Mouse (Mus musculus) adrenal gland, postnatal 10 days (tissue): ENCODE measurements around the gene Tub. TPM values are rescaled to one million over a fixed set of nuclear protein-coding genes. Genes with fewer than 3 reads are reported as not detected.
A peak's percentile ranks its signal among the peaks of the same experiment; 100 is the strongest.

Experiments
- DNase-seq: peaks from one replicate; pipeline ENCODE4 v3.0.0; 2021; ENCODE audit warnings: mixed read lengths
- total RNA-seq, 2 experiments: library from RNA; stranded (reverse); gene quantifications; 2 replicates each; pipeline ENCODE4 v1.2.3; 2021

The Tub gene
- total RNA-seq, 2 experiments from 2014 or later = 20.7 to 27.5 TPM

DNA sequence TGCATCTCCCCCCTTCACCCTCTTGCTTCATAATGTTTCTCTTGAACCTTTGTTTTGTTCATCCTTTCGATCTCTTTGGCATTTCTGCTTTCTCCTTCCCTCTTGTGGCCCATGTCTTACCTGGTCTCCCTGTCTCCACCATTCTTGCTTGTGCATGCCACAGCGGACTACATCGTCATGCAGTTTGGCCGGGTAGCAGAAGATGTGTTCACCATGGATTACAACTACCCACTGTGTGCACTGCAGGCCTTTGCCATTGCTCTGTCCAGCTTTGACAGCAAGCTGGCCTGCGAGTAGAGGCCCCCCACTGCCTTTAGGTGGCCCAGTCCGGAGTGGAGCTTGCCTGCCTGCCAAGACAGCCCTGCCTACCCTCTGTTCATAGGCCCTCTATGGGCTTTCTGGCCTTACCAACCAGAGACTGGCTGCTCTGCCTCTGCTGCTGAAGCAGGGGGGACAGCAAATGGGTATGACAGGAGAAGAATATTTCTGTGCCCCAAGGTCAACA is 79.9 kb downstream of the Tub start:
- no peak for DNase-seq

- no peak for DNase-seq
These were observed 81.2 kb downstream of the Tub start for GRCm38 (mm10) chr7:109031331-109031730.

GRCm38 (mm10) chr7:109032054-109032453 is 81.9 kb downstream of the Tub start:
- no peak for DNase-seq

DNA sequence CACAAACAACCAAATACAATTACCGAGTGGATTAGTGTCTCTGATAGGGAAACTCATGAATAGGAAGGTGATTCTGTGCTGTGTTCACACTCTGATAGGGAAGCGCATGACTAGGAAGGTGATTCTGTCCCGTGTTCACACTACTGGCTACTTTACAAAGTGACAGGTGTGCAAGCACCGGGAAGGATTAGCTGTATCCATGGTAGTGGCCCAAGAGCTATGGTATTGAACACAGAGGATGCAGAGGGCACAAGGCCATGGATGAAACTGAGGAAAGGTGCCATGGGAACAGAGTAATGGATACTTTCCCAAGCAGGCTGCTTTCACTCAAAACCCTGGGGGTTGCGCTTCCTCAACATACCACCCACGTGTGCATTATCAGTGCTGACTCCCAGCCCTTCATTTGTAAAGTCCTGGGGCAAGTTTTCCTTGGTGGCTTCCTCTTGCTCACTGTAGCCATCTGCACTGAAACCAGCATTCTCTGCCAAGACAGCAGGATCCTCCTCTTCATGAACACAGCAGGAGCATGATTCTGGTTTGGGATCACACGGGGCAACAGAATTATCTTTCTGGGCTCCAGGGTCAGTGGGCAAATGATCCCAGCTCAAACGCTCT is 88.1 kb downstream of the Tub start:
- DNase-seq = no peak

GRCm38 (mm10) chr7:109038987-109039386 is 88.8 kb downstream of the Tub start:
- no peak for DNase-seq

GRCm38 (mm10) chr7:109039445-109039844 is 89.3 kb downstream of the Tub start:
- DNase-seq = no peak

DNA sequence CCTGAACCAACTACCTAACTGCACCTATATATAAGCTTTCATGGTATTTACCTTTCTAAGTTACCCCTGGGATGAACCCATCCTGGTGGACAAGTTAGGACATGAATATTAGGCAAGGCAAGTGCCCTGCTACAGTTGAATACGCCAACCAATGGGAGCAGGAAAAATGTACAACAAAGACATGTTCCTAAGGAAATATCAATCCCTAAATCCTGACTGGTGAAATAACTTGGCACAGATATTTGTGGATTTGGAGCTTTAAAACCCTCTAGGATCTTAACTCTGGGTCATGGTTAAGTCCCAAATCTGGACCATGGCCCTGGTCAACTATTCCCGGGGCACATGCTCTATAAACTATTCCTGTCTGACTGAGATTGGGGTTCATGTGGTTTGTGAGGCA is 95.7 kb downstream of the Tub start:
- DNase-seq = no peak

GRCm38 (mm10) chr7:109050831-109051230 is 100.7 kb downstream of the Tub start:
- no peak for DNase-seq

- DNase-seq = no peak
These were observed 109.4 kb downstream of the Tub start for GRCm38 (mm10) chr7:109059536-109059935.

DNA sequence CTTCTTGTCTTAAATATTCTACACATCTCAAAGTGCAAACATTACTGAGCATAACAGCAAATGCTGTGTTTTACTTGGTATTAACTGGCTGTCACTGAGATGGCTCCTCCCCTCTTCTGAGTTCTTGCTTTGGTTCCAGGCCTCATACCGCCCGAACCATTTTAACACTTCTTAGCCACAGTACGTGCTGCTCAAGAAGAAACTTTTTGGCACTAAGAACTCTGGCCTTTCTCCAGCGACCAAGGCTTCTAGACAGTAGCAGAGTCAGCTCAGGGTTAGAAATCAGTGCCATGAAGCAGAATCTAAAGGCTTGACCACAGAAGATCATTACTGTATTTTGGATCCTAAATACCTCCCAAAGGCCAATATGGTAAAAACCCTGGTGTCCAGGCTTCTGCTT is 119.5 kb downstream of the Tub start:
- DNase-seq = no peak

GRCm38 (mm10) chr7:109072326-109072725 is 122.2 kb downstream of the Tub start:
- DNase-seq = peak; percentile 15

DNA sequence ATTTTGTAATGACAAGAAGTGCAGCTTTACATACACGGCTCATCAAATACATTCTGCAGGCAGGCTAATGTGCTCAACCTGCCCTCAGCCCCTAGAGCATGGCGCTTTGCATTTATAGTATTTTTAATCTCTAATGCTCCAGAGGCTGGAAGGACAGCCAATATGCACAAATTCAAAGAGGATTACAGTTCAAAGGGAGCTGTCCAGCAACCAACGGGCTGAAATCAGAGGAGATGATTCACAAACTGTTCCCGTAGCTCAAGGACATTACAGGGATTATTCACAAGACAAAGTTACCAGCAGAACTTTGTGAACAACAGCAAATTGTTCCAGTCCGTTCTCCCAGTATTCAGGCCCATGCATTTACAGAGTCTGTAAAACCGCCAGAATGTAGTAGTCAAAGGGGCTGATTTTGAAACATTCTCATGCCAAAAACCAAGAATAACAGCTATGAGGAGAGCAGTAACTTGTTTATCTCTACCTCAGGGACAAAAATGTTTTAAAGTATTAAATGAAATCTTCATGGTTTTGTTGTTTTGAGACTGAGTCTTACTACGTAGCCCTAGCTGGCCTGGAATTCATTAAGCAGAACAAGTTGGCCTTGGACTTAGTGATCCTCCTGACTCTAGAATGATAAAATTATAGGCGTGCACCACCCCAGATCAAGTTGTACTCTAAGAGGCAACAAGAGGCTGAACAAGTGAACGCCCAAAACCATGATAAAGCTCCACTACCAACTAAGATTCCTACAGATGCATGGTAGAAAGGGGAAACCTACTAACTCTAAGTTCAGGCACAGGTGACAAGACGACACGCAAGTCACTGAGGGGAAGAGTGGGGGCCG is 132.4 kb downstream of the Tub start:
- peak; percentile 83 for DNase-seq

DNA sequence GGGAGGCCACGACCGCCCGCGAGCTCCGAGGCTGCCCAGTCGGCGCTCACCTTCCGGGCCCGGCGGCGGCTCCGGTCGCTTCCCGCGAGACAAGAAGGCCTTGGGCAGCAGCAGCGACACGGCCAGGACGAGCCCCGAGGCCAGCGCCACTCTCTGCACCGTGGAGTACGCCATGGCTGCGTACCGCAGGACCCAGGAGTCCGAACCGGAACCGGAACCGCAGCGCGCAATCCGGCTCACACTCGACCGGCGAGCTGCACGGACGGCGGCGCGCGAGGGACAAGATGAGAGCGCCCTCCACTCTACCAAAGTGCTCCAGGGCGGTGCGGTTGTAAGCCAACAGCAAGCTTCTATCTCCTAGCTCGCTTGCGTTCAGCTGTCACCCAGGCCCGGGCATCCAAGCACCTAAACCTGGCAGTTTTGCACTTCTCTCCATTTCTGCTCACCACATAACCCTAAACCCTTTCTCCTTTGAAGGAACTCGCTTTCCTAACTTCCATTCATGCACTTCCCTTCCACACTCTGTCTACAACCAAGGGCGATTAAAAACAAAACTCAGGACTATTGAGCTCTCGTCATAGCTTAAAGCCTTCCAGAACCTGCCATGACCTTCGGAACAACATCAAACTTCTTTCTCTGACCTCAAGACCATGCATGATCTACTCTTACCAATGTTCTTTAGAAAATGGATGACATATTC is 133.1 kb downstream of the Tub start, which contains the start of gene Ric3:
Ric3 (minus strand) TSS at position 219 of the 700 bp plus-strand sequence.
- peak; percentile 82 for DNase-seq

- DNase-seq = no peak
These were observed 133.7 kb downstream of the Tub start for GRCm38 (mm10) chr7:109083813-109084184.

Other genes with a start within 250 kb of the Tub start
- gene Olfr512, start 237.0 kb upstream of the Tub start, total RNA-seq = not detected
- not detected for gene Olfr513, start 199.4 kb upstream of the Tub start, total RNA-seq
- gene Olfr514, start 124.3 kb upstream of the Tub start, total RNA-seq = not detected
- not detected for gene Olfr516, start 99.8 kb upstream of the Tub start, total RNA-seq
- not detected for gene Olfr517, start 78.0 kb upstream of the Tub start, total RNA-seq
- not detected for gene Olfr518, start 65.3 kb upstream of the Tub start, total RNA-seq
- gene Olfr519, start 55.9 kb upstream of the Tub start, total RNA-seq = not detected
- under 1 TPM; 0.24 to 0.33 TPM for gene Nlrp10, start 20.2 kb upstream of the Tub start, total RNA-seq
- gene Eif3f, start 15.9 kb upstream of the Tub start, total RNA-seq = 100 to 1,000 TPM; 156 to 162 TPM
- gene Ric3, start 133.0 kb downstream of the Tub start, total RNA-seq = 10 to 100 TPM; 15.2 to 15.4 TPM
- gene Lmo1, start 224.9 kb downstream of the Tub start, total RNA-seq = 10 to 100 TPM in 1 of 2 experiments, 1 to 10 TPM in 1; 8.1 to 12.5 TPM